Mouse (Mus musculus): ENCODE measurements around the gene Trim50. TPM values are rescaled to one million over a fixed set of nuclear protein-coding genes. Genes with fewer than 3 reads are reported as not detected.

The Trim50 gene
- not detected in 2 replicates for polyA plus RNA-seq (2012; rRNA removed)
- not detected in 2 replicates for polyA plus RNA-seq (2014; fragmentation: Nextera tagmentation; extraction: Ambion mirVana)

- no peak for DNase-seq (ENCODE audit: low spot score)
- no peak for ATAC-seq (ENCODE audit: low FRiP score, low read depth)
- no peak within 1 kb of the TSS for H3K9ac ChIP-seq (ENCODE audit: low read depth, low read length, severe bottlenecking)
- H3K4me2 ChIP-seq (replicated peaks; ENCODE audit: low read depth, low read length, severe bottlenecking): no peak within 1 kb of the TSS
- peaks cover 10% of the 10 kb centered on the region; the same call in 1 of the 2 replicates for H3K9me3 ChIP-seq (ENCODE audit: control insufficient read depth, low read length)
- no peaks in the 10 kb centered on the region for H3K36me3 ChIP-seq (ENCODE audit: control insufficient read depth, insufficient read depth, low read length)
- WGBS: 54% methylated on average over 9 of the region's 9 CpGs
- no peak within 1 kb of the TSS for H3K27ac ChIP-seq (replicated peaks; ENCODE audit: low read depth, low read length)
- H3K4me1 ChIP-seq (ENCODE audit: control insufficient read depth, insufficient read depth, low read length): no peaks in the 10 kb centered on the region
- no peak within 1 kb of the TSS for H3K4me3 ChIP-seq (replicated peaks; ENCODE audit: low read length)
- TF ChIP-seq POLR2A (IDR thresholded peaks at IDR 0.05; ENCODE audit: borderline replicate concordance, extremely low read depth, insufficient read depth, insufficient read length): no peak
- H3K27me3 ChIP-seq (ENCODE audit: control insufficient read depth, insufficient read depth, low read length): peaks cover 12% of the 10 kb centered on the region; the same call in 1 of the 2 replicates
Observed at GRCm38 (mm10) chr5:135352995-135353394, at the start of gene Trim50. TSS of gene Trim50 (plus strand) at chr5:135353295.

- no peak for ATAC-seq (ENCODE audit: low FRiP score, low read depth)
- Histone ChIP-seq H3K36me3 (ENCODE audit: control insufficient read depth, insufficient read depth, low read length) (no peaks in the 10 kb centered on the region), H3K27me3 (ENCODE audit: control insufficient read depth, insufficient read depth, low read length) (no peaks in the 10 kb centered on the region), H3K9ac (ENCODE audit: low read depth, low read length, severe bottlenecking) (no peak overlapping the region), H3K4me3 (replicated peaks; ENCODE audit: low read length) (no peak overlapping the region), H3K27ac (replicated peaks; ENCODE audit: low read depth, low read length) (no peak overlapping the region), H3K4me1 (ENCODE audit: control insufficient read depth, insufficient read depth, low read length) (no peaks in the 10 kb centered on the region), H3K4me2 (replicated peaks; ENCODE audit: low read depth, low read length, severe bottlenecking) (no peak overlapping the region), H3K9me3 (ENCODE audit: control insufficient read depth, low read length) (no peaks in the 10 kb centered on the region)
- no peak for TF ChIP-seq POLR2A (IDR thresholded peaks at IDR 0.05; ENCODE audit: borderline replicate concordance, extremely low read depth, insufficient read depth, insufficient read length)
- DNase-seq (ENCODE audit: low spot score): no peak
- WGBS: 50% methylated on average over 10 of the region's 10 CpGs
Observed at GRCm38 (mm10) chr5:135306321-135306965, 46.7 kb upstream of the Trim50 start.

GRCm38 (mm10) chr5:135316177-135316576 lies 36.9 kb upstream of the Trim50 start:
- Histone ChIP-seq H3K27ac (replicated peaks; ENCODE audit: low read depth, low read length) (no peak overlapping the region), H3K4me2 (replicated peaks; ENCODE audit: low read depth, low read length, severe bottlenecking) (no peak overlapping the region), H3K9me3 (ENCODE audit: control insufficient read depth, low read length) (no peaks in the 10 kb centered on the region), H3K36me3 (ENCODE audit: control insufficient read depth, insufficient read depth, low read length) (no peaks in the 10 kb centered on the region), H3K27me3 (ENCODE audit: control insufficient read depth, insufficient read depth, low read length) (no peaks in the 10 kb centered on the region), H3K4me3 (replicated peaks; ENCODE audit: low read length) (no peak overlapping the region), H3K4me1 (ENCODE audit: control insufficient read depth, insufficient read depth, low read length) (0 out of 2 replicates have a peak, but pooled peaks cover 3% of the 10 kb centered on the region), H3K9ac (ENCODE audit: low read depth, low read length, severe bottlenecking) (no peak overlapping the region)
- ATAC-seq (ENCODE audit: low FRiP score, low read depth) (no peak), DNase-seq (ENCODE audit: low spot score) (no peak)
- WGBS: 72% methylated on average over 3 of the region's 3 CpGs
- TF ChIP-seq POLR2A (IDR thresholded peaks at IDR 0.05; ENCODE audit: borderline replicate concordance, extremely low read depth, insufficient read depth, insufficient read length): no peak

- no peak for ATAC-seq (ENCODE audit: low FRiP score, low read depth)
- no peak for DNase-seq (ENCODE audit: low spot score)
- H3K9me3 ChIP-seq (ENCODE audit: control insufficient read depth, low read length): no peaks in the 10 kb centered on the region
- 50% methylated on average over 2 of the region's 2 CpGs for WGBS
- H3K27me3 ChIP-seq (ENCODE audit: control insufficient read depth, insufficient read depth, low read length): no peaks in the 10 kb centered on the region
- H3K9ac ChIP-seq (ENCODE audit: low read depth, low read length, severe bottlenecking): no peak overlapping the region
- H3K4me1 ChIP-seq (ENCODE audit: control insufficient read depth, insufficient read depth, low read length): 0 out of 2 replicates have a peak, but pooled peaks cover 3% of the 10 kb centered on the region
- H3K4me2 ChIP-seq (replicated peaks; ENCODE audit: low read depth, low read length, severe bottlenecking): no peak overlapping the region
- H3K36me3 ChIP-seq (ENCODE audit: control insufficient read depth, insufficient read depth, low read length): no peaks in the 10 kb centered on the region
- no peak overlapping the region for H3K4me3 ChIP-seq (replicated peaks; ENCODE audit: low read length)
- no peak overlapping the region for H3K27ac ChIP-seq (replicated peaks; ENCODE audit: low read depth, low read length)
- no peak for TF ChIP-seq POLR2A (IDR thresholded peaks at IDR 0.05; ENCODE audit: borderline replicate concordance, extremely low read depth, insufficient read depth, insufficient read length)
Observed at GRCm38 (mm10) chr5:135319856-135320255, 33.2 kb upstream of the Trim50 start.

GRCm38 (mm10) chr5:135322197-135322596 lies 30.9 kb upstream of the Trim50 start:
- Histone ChIP-seq H3K4me3 (replicated peaks; ENCODE audit: low read length) (no peak overlapping the region), H3K36me3 (ENCODE audit: control insufficient read depth, insufficient read depth, low read length) (no peaks in the 10 kb centered on the region), H3K27me3 (ENCODE audit: control insufficient read depth, insufficient read depth, low read length) (no peaks in the 10 kb centered on the region), H3K4me1 (ENCODE audit: control insufficient read depth, insufficient read depth, low read length) (no peaks in the 10 kb centered on the region), H3K27ac (replicated peaks; ENCODE audit: low read depth, low read length) (no peak overlapping the region), H3K9me3 (ENCODE audit: control insufficient read depth, low read length) (no peaks in the 10 kb centered on the region), H3K9ac (ENCODE audit: low read depth, low read length, severe bottlenecking) (no peak overlapping the region), H3K4me2 (replicated peaks; ENCODE audit: low read depth, low read length, severe bottlenecking) (no peak overlapping the region)
- TF ChIP-seq POLR2A (IDR thresholded peaks at IDR 0.05; ENCODE audit: borderline replicate concordance, extremely low read depth, insufficient read depth, insufficient read length): no peak
- ATAC-seq (ENCODE audit: low FRiP score, low read depth) (no peak), DNase-seq (ENCODE audit: low spot score) (no peak)
- WGBS: 80% methylated on average over 1 of the region's 1 CpGs
